Mouse (Mus musculus): ENCODE measurements around the gene Sympk. TPM values are rescaled to one million over a fixed set of nuclear protein-coding genes. Genes with fewer than 3 reads are reported as not detected.

The Sympk gene
- polyA plus RNA-seq, 1 experiment from 2014 or later: 18.7 TPM

GRCm38 (mm10) chr7:19100290-19100689 is 76.1 kb downstream of the Sympk start:
- peaks cover 3% of the 10 kb centered on the region; the same call in 1 of the 2 replicates for H3K27me3 ChIP-seq (ENCODE audit: control insufficient read depth, insufficient read depth, low read length)
- no peaks in the 10 kb centered on the region for H3K36me3 ChIP-seq (replicated peaks; ENCODE audit: control insufficient read depth, insufficient read depth)
- no peaks in the 10 kb centered on the region for H3K9me3 ChIP-seq (ENCODE audit: control insufficient read depth, low read length)
- H3K27ac ChIP-seq: no peak overlapping the region
- H3K9ac ChIP-seq: no peak overlapping the region
- H3K4me2 ChIP-seq (replicated peaks): no peak overlapping the region
- ATAC-seq (ENCODE audit: low FRiP score) (no peak), DNase-seq (ENCODE audit: low spot score) (no peak)
- H3K4me3 ChIP-seq (replicated peaks; ENCODE audit: low read length): no peak overlapping the region
- peaks cover 11% of the 10 kb centered on the region; the same call in 1 of the 2 replicates for H3K4me1 ChIP-seq (replicated peaks; ENCODE audit: control insufficient read depth, insufficient read depth, low read length)
- WGBS: 94% methylated on average over 1 of the region's 1 CpGs

GRCm38 (mm10) chr7:19103741-19104140 is 79.6 kb downstream of the Sympk start:
- no peak for DNase-seq (ENCODE audit: low spot score)

More at GRCm38 (mm10) chr7:19103741-19104140, 79.6 kb downstream of the Sympk start:
- no peaks in the 10 kb centered on the region for H3K27me3 ChIP-seq (ENCODE audit: control insufficient read depth, insufficient read depth, low read length)
- H3K9me3 ChIP-seq (ENCODE audit: control insufficient read depth, low read length): no peaks in the 10 kb centered on the region
- H3K27ac ChIP-seq: no peak overlapping the region
- no peaks in the 10 kb centered on the region for H3K36me3 ChIP-seq (replicated peaks; ENCODE audit: control insufficient read depth, insufficient read depth)
- no peak overlapping the region for H3K4me2 ChIP-seq (replicated peaks)
- H3K9ac ChIP-seq: no peak overlapping the region
- H3K4me3 ChIP-seq (replicated peaks; ENCODE audit: low read length): no peak overlapping the region
- H3K4me1 ChIP-seq (replicated peaks; ENCODE audit: control insufficient read depth, insufficient read depth, low read length): no peaks in the 10 kb centered on the region
- ATAC-seq (ENCODE audit: low FRiP score): no peak

Small RNA genes within 50 kb of the gene (microRNA-seq; reads per million reads assigned to microRNA genes)
- not detected for gene Mir3100

Other genes starting within 250 kb of the Sympk start
- not detected in 2 replicates for gene Psg19, start 225.9 kb upstream of the Sympk start, polyA plus RNA-seq (2014; fragmentation: Nextera tagmentation; extraction: Ambion mirVana)
- 0.12 TPM in 1 of 2 replicates, not detected in the other for gene Psg17, start 202.8 kb upstream of the Sympk start, polyA plus RNA-seq (2014; fragmentation: Nextera tagmentation; extraction: Ambion mirVana)
- gene Mill2, start 184.4 kb upstream of the Sympk start, polyA plus RNA-seq (2014; fragmentation: Nextera tagmentation; extraction: Ambion mirVana): 0.39 and 0.50 TPM in 2 replicates
- gene Pglyrp1, start 153.0 kb upstream of the Sympk start, polyA plus RNA-seq (2014; fragmentation: Nextera tagmentation; extraction: Ambion mirVana): 24.5 and 25.2 TPM in 2 replicates
- gene Ccdc61, start 114.0 kb upstream of the Sympk start, polyA plus RNA-seq (2014; fragmentation: Nextera tagmentation; extraction: Ambion mirVana): 23.9 and 24.0 TPM in 2 replicates
- 15.4 and 16.3 TPM in 2 replicates for gene Nova2, start 98.5 kb upstream of the Sympk start, polyA plus RNA-seq (2014; fragmentation: Nextera tagmentation; extraction: Ambion mirVana)
- 0.52 and 0.69 TPM in 2 replicates for gene Nanos2, start 37.0 kb upstream of the Sympk start, polyA plus RNA-seq (2014; fragmentation: Nextera tagmentation; extraction: Ambion mirVana)
- 6.7 and 7.4 TPM in 2 replicates for gene Mypop, start 33.1 kb upstream of the Sympk start, polyA plus RNA-seq (2014; fragmentation: Nextera tagmentation; extraction: Ambion mirVana)
- 32.4 and 38.1 TPM in 2 replicates for gene Irf2bp1, start 20.3 kb upstream of the Sympk start, polyA plus RNA-seq (2014; fragmentation: Nextera tagmentation; extraction: Ambion mirVana)
- gene Foxa3, start 839 bp upstream of the Sympk start, polyA plus RNA-seq (2014; fragmentation: Nextera tagmentation; extraction: Ambion mirVana): not detected in 2 replicates
- gene Rsph6a, start 30.3 kb downstream of the Sympk start, polyA plus RNA-seq (2014; fragmentation: Nextera tagmentation; extraction: Ambion mirVana): 0.27 and 0.43 TPM in 2 replicates
- gene Dmwd, start 51.9 kb downstream of the Sympk start, polyA plus RNA-seq (2014; fragmentation: Nextera tagmentation; extraction: Ambion mirVana): 32.0 and 35.0 TPM in 2 replicates
- gene Dmpk, start 59.5 kb downstream of the Sympk start, polyA plus RNA-seq (2014; fragmentation: Nextera tagmentation; extraction: Ambion mirVana): 8.2 and 8.9 TPM in 2 replicates
- gene Six5, start 70.2 kb downstream of the Sympk start, polyA plus RNA-seq (2014; fragmentation: Nextera tagmentation; extraction: Ambion mirVana): 2.3 and 2.5 TPM in 2 replicates
- gene Gm4969, start 94.0 kb downstream of the Sympk start, polyA plus RNA-seq (2014; fragmentation: Nextera tagmentation; extraction: Ambion mirVana): 6.7 and 7.7 TPM in 2 replicates
- 10.9 and 11.9 TPM in 2 replicates for gene Fbxo46, start 95.5 kb downstream of the Sympk start, polyA plus RNA-seq (2014; fragmentation: Nextera tagmentation; extraction: Ambion mirVana)
- 19.1 and 20.3 TPM in 2 replicates for gene Qpctl, start 124.9 kb downstream of the Sympk start, polyA plus RNA-seq (2014; fragmentation: Nextera tagmentation; extraction: Ambion mirVana)
- gene Snrpd2, start 125.3 kb downstream of the Sympk start, polyA plus RNA-seq (2014; fragmentation: Nextera tagmentation; extraction: Ambion mirVana): 104 and 110 TPM in 2 replicates
- gene Gipr, start 141.8 kb downstream of the Sympk start, polyA plus RNA-seq (2014; fragmentation: Nextera tagmentation; extraction: Ambion mirVana): 0.62 and 1.1 TPM in 2 replicates
- gene Eml2, start 152.0 kb downstream of the Sympk start, polyA plus RNA-seq (2014; fragmentation: Nextera tagmentation; extraction: Ambion mirVana): 3.4 and 3.6 TPM in 2 replicates
- 3.1 and 3.2 TPM in 2 replicates for gene Gpr4, start 188.2 kb downstream of the Sympk start, polyA plus RNA-seq (2014; fragmentation: Nextera tagmentation; extraction: Ambion mirVana)
- gene Opa3, start 204.0 kb downstream of the Sympk start, polyA plus RNA-seq (2014; fragmentation: Nextera tagmentation; extraction: Ambion mirVana): 34.1 and 36.6 TPM in 2 replicates
- gene Vasp, start 247.4 kb downstream of the Sympk start, polyA plus RNA-seq (2014; fragmentation: Nextera tagmentation; extraction: Ambion mirVana): 32.7 and 35.3 TPM in 2 replicates